Comparison of ENCODE assay signal across 8 mouse cellular contexts in the genomic region with DNA sequence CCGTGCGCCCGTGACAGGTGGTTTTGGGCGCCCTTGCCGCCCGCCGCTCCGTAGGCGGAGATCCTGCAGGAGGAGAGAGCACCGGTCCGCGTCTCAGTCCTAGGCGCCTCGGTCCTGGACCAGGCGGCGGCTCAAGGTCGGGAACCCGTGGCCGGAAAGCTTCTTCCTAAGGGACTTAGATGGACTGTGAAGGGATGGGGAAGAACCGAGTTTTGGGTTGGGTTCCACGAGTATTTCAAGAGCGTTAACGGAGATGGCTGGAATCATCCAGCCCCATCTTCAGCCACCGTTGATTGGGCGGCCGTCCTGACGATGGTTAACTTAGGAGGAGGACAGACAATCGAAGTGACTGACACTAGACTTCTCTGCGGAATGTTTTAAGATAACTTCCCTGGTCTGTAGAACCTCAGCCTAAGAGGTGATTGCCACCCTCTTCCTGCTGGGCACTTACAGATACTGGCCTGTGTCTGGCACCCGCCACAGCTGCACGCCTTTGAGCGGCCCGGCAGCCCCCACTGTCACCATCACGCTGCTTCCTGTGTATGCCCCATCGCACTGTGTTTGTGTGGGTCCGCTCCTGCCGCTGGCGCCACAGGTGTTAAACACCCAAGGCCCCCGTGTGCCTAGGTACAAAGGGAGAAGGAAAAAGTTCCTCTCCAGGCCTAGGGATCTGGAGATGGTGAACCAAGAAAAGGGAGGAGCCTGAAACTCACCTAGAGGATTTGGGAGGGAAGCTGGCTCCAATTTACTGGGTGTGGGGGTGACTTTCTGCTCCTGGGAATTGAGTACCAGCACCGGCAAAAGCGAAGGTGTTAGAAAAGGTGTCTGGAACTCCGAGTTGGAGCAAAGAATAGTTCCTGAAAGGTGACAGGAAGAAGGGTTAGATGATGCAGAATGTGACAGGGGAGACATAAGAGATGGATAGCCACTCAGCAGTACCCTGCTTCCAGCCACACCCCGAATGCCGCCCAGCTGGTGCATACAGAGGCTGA. TPM values are rescaled to one million over a fixed set of nuclear protein-coding genes. Genes with fewer than 3 reads are reported as not detected.
A peak's percentile ranks its signal among the peaks of the same experiment; 100 is the strongest.
DNase-seq lines count a peak whose midpoint lies in the region; ATAC-seq and TF ChIP-seq lines count a peak whose summit lies in the region.

No protein-coding gene starts in this region.

- no peaks in the 10 kb centered on the region for H3K27me3 ChIP-seq in MEL (ENCODE audit: control insufficient read depth in 1 of 2, insufficient read depth in 2 of 2, low read length in 2 of 2)
- H3K27me3 ChIP-seq in heart, embryonic 16.5 days (ENCODE audit: control insufficient read depth, insufficient read depth, low read length), result peaks cover 28% of the 10 kb centered on the region
- H3K27me3 ChIP-seq in stomach, embryonic 15.5 days (replicated peaks), result peaks cover 50% of the 10 kb centered on the region

- no peak for TF ChIP-seq CTCF in gastrocnemius, adult 2 months (IDR thresholded peaks at IDR 0.05)
- TF ChIP-seq CTCF in MEL (IDR thresholded peaks at IDR 0.05 in 2 of 3, conservative IDR thresholded peaks at IDR 0.05 in 1 of 3; ENCODE audit: control insufficient read depth in 1 of 3, insufficient read depth in 1 of 3, low read depth in 2 of 3, low read length in 3 of 3, poor library complexity in 1 of 3, severe bottlenecking in 1 of 3), result no peak

- TF ChIP-seq EP300 in MEL (IDR thresholded peaks at IDR 0.05; ENCODE audit: low read depth in 1 of 2, low read length in 2 of 2), result no peak

- no peak for DNase-seq in gastrocnemius, adult 2 months
- no peak for DNase-seq in gastrocnemius, postnatal 4 days (ENCODE audit: low spot score in 2 of 2)
- peak; percentile 50 for DNase-seq in MEL (ENCODE audit: low read depth, low spot score)
- peak; percentile 7 for DNase-seq in lung, postnatal 36 days
- DNase-seq in right cerebral cortex, postnatal 4 days, result no peak
- DNase-seq in urinary bladder, adult 18-20 months (ENCODE audit: low spot score in 2 of 2), result no peak

- 6% methylated on average over 44 of the region's 44 CpGs for WGBS in heart, embryonic 16.5 days
- WGBS in stomach, embryonic 15.5 days, result 6% methylated on average over 44 of the region's 44 CpGs

- H3K4me2 ChIP-seq in heart, embryonic 16.5 days (ENCODE audit: low read depth, low read length), result peak overlapping the region; percentile 100
- peak overlapping the region; percentile 100 for H3K4me2 ChIP-seq in stomach, embryonic 15.5 days

- TF ChIP-seq RAD21 in MEL (IDR thresholded peaks at IDR 0.05; ENCODE audit: low read depth, low read length), result no peak

- H3K9me3 ChIP-seq in MEL (replicated peaks; ENCODE audit: insufficient read depth, low read length), result no peaks in the 10 kb centered on the region
- H3K9me3 ChIP-seq in heart, embryonic 16.5 days (replicated peaks; ENCODE audit: control insufficient read depth, low read length), result no peaks in the 10 kb centered on the region
- no peaks in the 10 kb centered on the region for H3K9me3 ChIP-seq in stomach, embryonic 15.5 days

- peak overlapping the region; percentile 59 for H3K9ac ChIP-seq in MEL (ENCODE audit: control insufficient read depth, low read depth, low read length, poor library complexity, severe bottlenecking)
- peak overlapping the region; percentile 72; the same call in 1 of the 2 replicates for H3K9ac ChIP-seq in heart, embryonic 16.5 days (ENCODE audit: low read length)
- H3K9ac ChIP-seq in stomach, embryonic 15.5 days, result peak overlapping the region; percentile 25; the same call in 1 of the 2 replicates

- no peaks in the 10 kb centered on the region for H3K79me2 ChIP-seq in MEL (ENCODE audit: control insufficient read depth, insufficient read depth, low read length, poor library complexity)

- no peak for ATAC-seq in heart, embryonic 16.5 days (replicated peaks; ENCODE audit: extremely low read depth, insufficient read depth, low FRiP score)
- no peak for ATAC-seq in stomach, embryonic 15.5 days (ENCODE audit: insufficient read depth, low FRiP score, low read depth)

- intact Hi-C loops in gastrocnemius, adult 2 months (cut with DNase I), result no loop called here

- H3K27ac ChIP-seq in gastrocnemius, adult 2 months, result no peak overlapping the region
- no peak overlapping the region for H3K27ac ChIP-seq in MEL (ENCODE audit: control insufficient read depth, low read depth, low read length)
- no peak overlapping the region for H3K27ac ChIP-seq in heart, embryonic 16.5 days (ENCODE audit: low read length)
- no peak overlapping the region for H3K27ac ChIP-seq in stomach, embryonic 15.5 days

- peak overlapping the region; percentile 83 for H3K4me3 ChIP-seq in gastrocnemius, adult 2 months
- peak overlapping the region; percentile 48 to 67 for H3K4me3 ChIP-seq in MEL (ENCODE audit: control insufficient read depth in 1 of 2, insufficient read depth in 1 of 2, low read depth in 2 of 2, low read length in 2 of 2)
- peak overlapping the region; percentile 76 for H3K4me3 ChIP-seq in heart, embryonic 16.5 days (ENCODE audit: low read length)
- peak overlapping the region; percentile 63 for H3K4me3 ChIP-seq in stomach, embryonic 15.5 days (replicated peaks)

- no peaks in the 10 kb centered on the region for H3K4me1 ChIP-seq in MEL (ENCODE audit: control insufficient read depth in 1 of 2, insufficient read depth in 2 of 2, low read length in 2 of 2)
- H3K4me1 ChIP-seq in heart, embryonic 16.5 days (ENCODE audit: control insufficient read depth, insufficient read depth, low read length), result peaks cover 8% of the 10 kb centered on the region
- peaks cover 16% of the 10 kb centered on the region for H3K4me1 ChIP-seq in stomach, embryonic 15.5 days

- no peak for TF ChIP-seq POLR2A in MEL (IDR thresholded peaks at IDR 0.05; ENCODE audit: control insufficient read depth in 1 of 2, insufficient read depth in 1 of 2, low read depth in 1 of 2, low read length in 2 of 2, poor library complexity in 1 of 2)

- no peaks in the 10 kb centered on the region for H3K36me3 ChIP-seq in MEL (ENCODE audit: control insufficient read depth in 1 of 2, insufficient read depth in 2 of 2, low read length in 2 of 2)
- H3K36me3 ChIP-seq in heart, embryonic 16.5 days (ENCODE audit: control insufficient read depth, insufficient read depth), result peaks cover under 1% of the 10 kb centered on the region; the same call in 1 of the 2 replicates
- H3K36me3 ChIP-seq in stomach, embryonic 15.5 days, result peaks cover 7% of the 10 kb centered on the region; the same call in 1 of the 2 replicates

TF ChIP-seq in MEL, 35 proteins besides CTCF, POLR2A, EP300 and RAD21:
- no peak for TF ChIP-seq TAL1 (IDR thresholded peaks at IDR 0.05; ENCODE audit: low read length)
- TF ChIP-seq SIN3A (IDR thresholded peaks at IDR 0.05; ENCODE audit: low read length), result no peak
- TF ChIP-seq ZMIZ1 (IDR thresholded peaks at IDR 0.05; ENCODE audit: low read depth, low read length), result no peak
- no peak for TF ChIP-seq GATA1 (IDR thresholded peaks at IDR 0.05; ENCODE audit: low read depth, low read length)
- TF ChIP-seq MAFK (IDR thresholded peaks at IDR 0.05; ENCODE audit: borderline replicate concordance, low read depth, low read length), result no peak

RNA-seq across cellular contexts. Expression of a gene that starts 1.1 kb away (rescaled TPM):
- not detected for total RNA-seq in gastrocnemius, adult 2 months (2021)
- not detected for total RNA-seq in gastrocnemius, postnatal 4 days (2021)
- 0.23 and 0.33 TPM in 2 replicates for total RNA-seq in MEL (2012; rRNA removed)
- polyA plus RNA-seq in MEL (2012; ENCODE audit: insufficient read depth in 1 of 2, insufficient read length in 2 of 2, low read depth in 1 of 2, low replicate concordance in 2 of 2, missing spikeins in 1 of 2), result 1 to 10 TPM in 1 of 2 experiments, not detected in 1; 2.5 TPM
- 0.22 TPM in 1 of 2 replicates, not detected in the other for polyA plus RNA-seq in heart, embryonic 16.5 days (2015; fragmentation: Nextera tagmentation; extraction: Ambion mirVana)
- polyA plus RNA-seq in stomach, embryonic 15.5 days (2015; fragmentation: Nextera tagmentation; extraction: Ambion mirVana), result 2.1 and 2.7 TPM in 2 replicates

RNA-seq across cellular contexts. Expression of a gene that starts 17.0 kb away (rescaled TPM):
- not detected for total RNA-seq in gastrocnemius, adult 2 months (2021)
- total RNA-seq in gastrocnemius, postnatal 4 days (2021), result under 1 TPM; 0.29 to 0.34 TPM
- 1.8 and 2.1 TPM in 2 replicates for total RNA-seq in MEL (2012; rRNA removed)
- 1 to 10 TPM in 1 of 2 experiments, not detected in 1; 3.1 TPM for polyA plus RNA-seq in MEL (2012; ENCODE audit: insufficient read depth in 1 of 2, insufficient read length in 2 of 2, low read depth in 1 of 2, low replicate concordance in 2 of 2, missing spikeins in 1 of 2)
- 1.7 and 2.7 TPM in 2 replicates for polyA plus RNA-seq in heart, embryonic 16.5 days (2015; fragmentation: Nextera tagmentation; extraction: Ambion mirVana)
- 9.8 and 10.2 TPM in 2 replicates for polyA plus RNA-seq in stomach, embryonic 15.5 days (2015; fragmentation: Nextera tagmentation; extraction: Ambion mirVana)

RNA-seq across cellular contexts. Expression of a gene that starts 28.2 kb away (rescaled TPM):
- 10 to 100 TPM; 14.4 to 16.7 TPM for total RNA-seq in gastrocnemius, adult 2 months (2021)
- total RNA-seq in gastrocnemius, postnatal 4 days (2021), result 10 to 100 TPM; 18.3 to 19.9 TPM
- 12.9 and 13.6 TPM in 2 replicates for total RNA-seq in MEL (2012; rRNA removed)
- polyA plus RNA-seq in MEL (2012; ENCODE audit: insufficient read depth in 1 of 2, insufficient read length in 2 of 2, low read depth in 1 of 2, low replicate concordance in 2 of 2, missing spikeins in 1 of 2), result 10 to 100 TPM in 1 of 2 experiments, not detected in 1; 26.8 TPM
- 17.2 and 18.3 TPM in 2 replicates for polyA plus RNA-seq in heart, embryonic 16.5 days (2015; fragmentation: Nextera tagmentation; extraction: Ambion mirVana)
- 25.3 and 29.5 TPM in 2 replicates for polyA plus RNA-seq in stomach, embryonic 15.5 days (2015; fragmentation: Nextera tagmentation; extraction: Ambion mirVana)

RNA-seq across cellular contexts. Expression of a gene that starts 38.4 kb away (rescaled TPM):
- total RNA-seq in gastrocnemius, adult 2 months (2021), result under 1 TPM; 0.10 to 0.73 TPM
- total RNA-seq in gastrocnemius, postnatal 4 days (2021), result 1 to 10 TPM; 8.8 to 9.7 TPM
- total RNA-seq in MEL (2012; rRNA removed), result 11.0 and 11.2 TPM in 2 replicates
- 10 to 100 TPM in 1 of 2 experiments, not detected in 1; 15.2 TPM for polyA plus RNA-seq in MEL (2012; ENCODE audit: insufficient read depth in 1 of 2, insufficient read length in 2 of 2, low read depth in 1 of 2, low replicate concordance in 2 of 2, missing spikeins in 1 of 2)
- 5.1 and 8.0 TPM in 2 replicates for polyA plus RNA-seq in heart, embryonic 16.5 days (2015; fragmentation: Nextera tagmentation; extraction: Ambion mirVana)
- 23.0 and 23.6 TPM in 2 replicates for polyA plus RNA-seq in stomach, embryonic 15.5 days (2015; fragmentation: Nextera tagmentation; extraction: Ambion mirVana)

Comparison
In these comparisons a context has a peak if more than half of its experiments do, and no peak if none do; other contexts are left out.
1. DNase-seq: peak in MEL (single experiment) and lung, postnatal 36 days (single experiment); none in gastrocnemius, adult 2 months (single experiment), gastrocnemius, postnatal 4 days (0 of 2), right cerebral cortex, postnatal 4 days (single experiment) and urinary bladder, adult 18-20 months (0 of 2).
2. Peak in every context shown above with its lines, with median percentiles within 50 percentile points of each other: H3K4me3 ChIP-seq and H3K9ac ChIP-seq.